Mouse (Mus musculus) urinary bladder, postnatal 25 days (tissue): ENCODE measurements at regions not wholly inside any gene's neighbourhood (a gene's known extent, or its start where the extent isn't known, plus 50 kb on each side); places are given as distances from the start of the nearest gene placed in this dataset.

Source experiments
- DNase-seq: peaks from one replicate; pipeline ENCODE4 v3.0.0; 2022; ENCODE audit warnings: low spot score

GRCm38 (mm10) chr6:94772391-94772790 lies 72.4 kb upstream of the Lrig1 start:
- no peak for DNase-seq

- DNase-seq, result no peak
Observed at GRCm38 (mm10) chr6:94768230-94768629, 68.3 kb upstream of the Lrig1 start.

GRCm38 (mm10) chr6:94765724-94766123 lies 65.8 kb upstream of the Lrig1 start:
- no peak for DNase-seq

- DNase-seq, result no peak
Observed at GRCm38 (mm10) chr6:94761341-94761740, 61.4 kb upstream of the Lrig1 start.

- DNase-seq, result no peak
Observed at GRCm38 (mm10) chr6:94760629-94761111, 60.7 kb upstream of the Lrig1 start.

- DNase-seq, result no peak
Observed at GRCm38 (mm10) chr6:94759649-94760048, 59.7 kb upstream of the Lrig1 start.

- DNase-seq, result no peak
Observed at GRCm38 (mm10) chr6:94756006-94756405, 56.0 kb upstream of the Lrig1 start.

- no peak for DNase-seq
Observed at GRCm38 (mm10) chr6:94755297-94755831, 55.4 kb upstream of the Lrig1 start.

- DNase-seq, result no peak
Observed at GRCm38 (mm10) chr6:94754522-94754921, 54.6 kb upstream of the Lrig1 start.

- no peak for DNase-seq
Observed at GRCm38 (mm10) chr6:94751101-94751440, 51.1 kb upstream of the Lrig1 start.

GRCm38 (mm10) chr6:94750228-94751100 lies 50.5 kb upstream of the Lrig1 start:
- DNase-seq, result no peak
